Mouse (Mus musculus): ENCODE data around the gene Unc13c. TPM values are rescaled to one million over a fixed set of nuclear protein-coding genes. Genes with fewer than 3 reads are reported as not detected.

Gene Unc13c
- polyA plus RNA-seq, 1 experiment: 0.07 TPM

- no peak for DNase-seq (ENCODE audit: low read depth)
These were observed 343.6 kb downstream of the Unc13c start for GRCm38 (mm10) chr9:73625171-73625570.

- no peak for DNase-seq (ENCODE audit: low read depth)
These were observed 355.9 kb downstream of the Unc13c start for GRCm38 (mm10) chr9:73612896-73613295.

- no peak for DNase-seq (ENCODE audit: low read depth)
These were observed 364.8 kb downstream of the Unc13c start for GRCm38 (mm10) chr9:73603921-73604320.

DNA sequence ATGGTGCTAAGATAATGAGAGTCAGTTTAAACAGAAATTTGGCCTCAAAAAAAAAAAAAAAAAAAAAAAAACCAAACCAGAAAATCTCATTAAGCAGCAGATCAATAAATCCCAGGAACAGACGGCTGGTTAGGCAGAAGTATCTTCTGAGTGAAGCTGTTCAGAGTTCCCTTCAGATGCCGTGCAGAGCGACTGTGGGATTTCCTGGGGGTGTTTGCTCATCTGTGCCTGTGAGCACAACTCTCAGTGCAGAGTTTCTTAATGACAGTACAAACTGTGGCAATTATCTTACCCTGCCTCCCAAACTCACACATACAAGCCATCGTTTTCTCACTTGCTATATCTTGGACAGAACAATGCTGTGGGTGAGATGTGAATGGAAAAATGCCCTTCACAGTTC, 403.2 kb downstream of the Unc13c start:
- DNase-seq (ENCODE audit: low read depth): no peak

DNA sequence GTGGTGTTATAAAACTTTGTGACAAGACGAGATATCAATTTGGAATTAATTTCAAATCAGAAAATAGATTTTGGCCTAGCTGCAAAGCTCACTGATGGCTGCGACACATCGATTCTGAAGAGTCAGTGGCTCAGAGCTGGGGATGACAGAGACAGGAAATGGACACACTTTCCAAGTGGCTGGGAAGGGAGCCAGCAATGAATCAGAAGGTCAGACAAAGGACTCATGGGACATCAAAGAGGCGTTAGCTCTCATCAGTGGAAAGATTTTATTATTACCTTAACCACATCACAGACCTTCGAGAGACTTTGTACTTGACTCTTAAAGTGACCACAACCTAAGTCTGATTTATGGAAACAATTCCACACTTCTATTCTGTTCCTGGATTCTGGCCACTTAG, 408.7 kb downstream of the Unc13c start:
- DNase-seq (ENCODE audit: low read depth): no peak

DNA sequence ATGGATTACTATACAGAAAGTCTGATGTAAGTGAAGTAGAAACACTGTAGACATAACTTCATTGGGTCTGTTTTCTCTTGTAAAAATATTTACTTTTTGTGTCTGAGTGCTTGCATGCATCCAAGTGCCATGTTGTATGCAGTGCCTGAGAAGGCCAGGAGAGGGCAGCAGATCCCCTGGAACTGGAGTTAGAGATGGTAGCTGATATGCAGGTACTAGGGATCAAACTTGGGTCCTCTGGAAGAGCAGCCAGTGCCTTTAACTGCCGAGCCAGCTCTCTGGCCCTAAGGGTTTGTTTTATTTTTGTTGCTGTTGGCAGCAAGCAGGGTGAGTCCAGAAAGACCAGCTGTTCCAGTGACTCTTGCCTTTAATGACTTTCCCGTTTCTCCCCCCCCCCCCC, 411.0 kb downstream of the Unc13c start:
- DNase-seq (ENCODE audit: low read depth): no peak

DNA sequence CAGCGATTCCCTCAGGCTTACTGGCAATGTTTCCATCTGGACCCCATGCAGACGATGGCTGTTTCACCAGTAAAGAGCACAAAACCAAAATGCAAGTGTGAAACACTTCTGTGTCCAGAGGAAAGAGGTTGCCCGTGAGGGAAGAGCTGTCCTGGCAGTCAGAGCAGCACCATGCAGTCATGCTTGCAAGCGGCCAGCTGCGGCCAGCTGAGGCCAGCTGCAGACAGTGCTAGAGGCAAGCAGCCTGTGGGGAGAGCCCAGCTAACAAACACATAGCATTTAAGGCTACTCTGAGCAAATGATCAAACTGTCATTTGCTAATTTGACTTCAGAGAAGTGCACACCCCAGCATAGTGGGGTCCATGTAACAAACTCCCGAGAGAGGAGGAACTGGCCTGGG, 413.4 kb downstream of the Unc13c start:
- DNase-seq (ENCODE audit: low read depth): no peak

DNA sequence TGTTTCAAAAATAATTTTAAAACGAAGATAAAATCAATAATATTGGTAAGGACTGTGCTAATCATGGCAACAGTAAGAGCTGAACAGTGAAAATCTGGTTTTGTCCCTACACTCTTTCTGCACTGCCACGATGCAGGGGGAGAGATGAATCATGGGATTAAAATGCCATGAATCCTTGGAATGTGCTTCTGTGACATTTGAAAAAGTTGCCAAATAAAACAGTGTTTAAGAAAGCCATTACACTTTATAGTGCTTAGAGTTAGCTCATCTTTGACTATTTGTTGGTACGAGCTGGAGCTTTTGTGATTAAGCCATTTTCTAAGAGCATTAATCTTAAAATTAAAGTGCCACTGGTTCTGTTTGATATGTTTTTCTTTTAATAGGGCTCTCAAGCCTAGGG, 496.2 kb downstream of the Unc13c start:
- no peak for DNase-seq (ENCODE audit: low read depth)

DNA sequence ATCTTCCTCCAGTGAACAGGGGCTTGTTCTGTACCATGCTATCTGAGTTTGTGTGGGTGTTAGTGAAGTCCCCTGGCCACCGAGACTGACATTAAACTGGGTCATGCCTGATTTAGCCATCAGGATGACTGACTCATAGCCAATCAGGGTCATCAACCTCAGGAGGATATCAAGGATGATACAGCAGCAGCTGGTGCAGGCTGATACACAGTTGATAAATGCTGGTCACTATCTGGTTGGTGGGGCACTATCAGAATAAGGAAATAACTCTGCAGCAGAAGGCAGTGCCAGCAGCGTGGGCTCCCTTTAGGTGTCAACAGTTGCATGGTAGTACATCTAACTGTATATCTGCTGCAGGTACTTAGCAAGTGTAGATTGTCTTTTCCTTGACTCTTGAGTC, 506.7 kb downstream of the Unc13c start:
- DNase-seq (ENCODE audit: low read depth): no peak

DNA sequence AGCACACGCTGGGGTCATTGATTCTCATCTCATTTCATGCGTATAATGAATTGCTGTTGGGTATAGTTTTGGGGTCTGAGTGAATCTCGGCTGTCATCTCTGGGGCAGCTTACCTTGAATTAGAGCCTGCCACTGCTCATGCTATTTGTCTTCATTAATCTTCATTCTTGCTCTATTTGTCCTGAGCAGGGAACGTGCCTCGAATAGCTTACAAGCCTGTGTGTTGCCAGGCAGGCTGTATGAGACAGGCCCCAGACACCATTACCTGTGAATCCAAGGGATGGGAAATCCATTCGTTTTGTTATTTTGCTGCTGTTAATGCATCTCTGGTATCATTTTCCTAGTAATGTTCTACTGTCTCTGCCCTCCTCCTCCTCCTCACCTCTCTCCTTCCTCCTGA, 518.8 kb downstream of the Unc13c start:
- no peak for DNase-seq (ENCODE audit: low read depth)

DNA sequence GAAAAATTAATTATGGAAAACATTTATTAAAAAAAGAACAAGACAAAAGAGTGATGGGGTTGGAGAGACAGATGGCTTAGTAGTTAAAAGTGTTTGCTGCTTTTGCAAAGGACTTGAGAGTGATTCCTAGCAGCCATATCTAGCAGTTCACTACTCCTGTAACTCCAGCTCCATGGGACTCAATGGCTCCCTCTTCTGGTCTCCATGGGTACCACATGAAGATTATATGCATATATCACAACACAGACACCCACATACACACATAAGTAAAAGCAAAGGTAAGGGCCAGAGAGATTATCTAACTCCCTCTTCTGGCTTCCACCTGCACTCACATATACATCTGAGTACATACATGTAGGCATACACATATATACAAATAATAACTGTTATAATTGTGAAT, 519.5 kb downstream of the Unc13c start:
- DNase-seq (ENCODE audit: low read depth): no peak

GRCm38 (mm10) chr9:73431925-73432324, 536.8 kb downstream of the Unc13c start:
- no peak for DNase-seq (ENCODE audit: low read depth)

Other genes with a start within 250 kb of the Unc13c start
- gene Wdr72, start 141.4 kb upstream of the Unc13c start, polyA plus RNA-seq (2012; rRNA removed): 0.34 and 2.9 TPM in 2 replicates